Mouse (Mus musculus) heart, postnatal 14 days (tissue): ENCODE measurements at regions not wholly inside any gene's neighbourhood (a gene's known extent, or its start where the extent isn't known, plus 50 kb on each side); places are given as distances from the start of the nearest gene placed in this dataset.

Experiments
- DNase-seq, 2 experiments: peaks; one replicate each; pipeline ENCODE4 v3.0.0; 2021 to 2022
- intact Hi-C: fragments of 180-260 bp; cut with DNase I; formaldehyde crosslinking; loops from one replicate; pipeline ENCODE4 v1.15.1; 2025

DNA sequence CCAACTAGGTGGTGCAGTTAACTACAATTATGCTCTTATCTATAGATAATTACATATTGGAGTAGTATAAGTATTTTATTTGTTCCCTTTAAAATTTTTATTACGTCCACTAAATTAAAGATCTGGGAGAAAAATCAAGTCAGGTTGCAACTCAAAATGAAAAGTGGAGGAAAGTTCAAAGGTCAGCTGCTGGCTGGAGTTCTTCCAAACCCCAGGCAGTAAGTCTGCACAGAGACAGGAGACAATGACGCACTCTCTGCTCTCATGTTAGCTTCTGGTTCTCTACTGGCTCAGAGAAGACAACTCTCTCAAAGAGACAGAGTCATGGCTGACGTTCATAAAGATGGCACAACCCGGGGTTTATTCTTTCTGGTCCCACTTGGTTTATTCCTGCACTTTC lies 71.4 kb upstream of the Picalm start:
- intact Hi-C loops = no loop called here

DNA sequence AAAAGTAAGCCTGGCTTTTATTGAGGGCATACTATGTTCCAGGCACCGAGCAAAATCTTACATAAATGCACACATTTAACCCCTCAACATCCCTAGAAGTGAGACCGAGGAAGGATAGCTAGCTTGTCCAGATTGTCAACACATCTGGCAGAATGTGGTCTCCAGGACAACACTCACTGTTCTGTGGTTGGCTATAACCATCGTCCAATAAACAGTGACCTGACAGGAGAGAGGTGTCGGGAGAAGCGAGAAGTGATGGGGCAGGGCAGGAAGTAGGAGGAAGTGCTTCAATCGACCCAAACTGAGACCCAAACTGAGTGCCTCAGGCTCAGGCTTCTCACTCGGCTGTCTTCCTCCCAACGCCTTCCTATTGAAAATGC lies 70.8 kb upstream of the Picalm start:
- no peak for DNase-seq
- intact Hi-C loops = no loop called here

More for the DNA sequence above, 71.4 kb upstream of the Picalm start:
- no peak for DNase-seq

GRCm38 (mm10) chr7:90059629-90060301 lies 70.2 kb upstream of the Picalm start:
- intact Hi-C loops = no loop called here
- DNase-seq = no peak

DNA sequence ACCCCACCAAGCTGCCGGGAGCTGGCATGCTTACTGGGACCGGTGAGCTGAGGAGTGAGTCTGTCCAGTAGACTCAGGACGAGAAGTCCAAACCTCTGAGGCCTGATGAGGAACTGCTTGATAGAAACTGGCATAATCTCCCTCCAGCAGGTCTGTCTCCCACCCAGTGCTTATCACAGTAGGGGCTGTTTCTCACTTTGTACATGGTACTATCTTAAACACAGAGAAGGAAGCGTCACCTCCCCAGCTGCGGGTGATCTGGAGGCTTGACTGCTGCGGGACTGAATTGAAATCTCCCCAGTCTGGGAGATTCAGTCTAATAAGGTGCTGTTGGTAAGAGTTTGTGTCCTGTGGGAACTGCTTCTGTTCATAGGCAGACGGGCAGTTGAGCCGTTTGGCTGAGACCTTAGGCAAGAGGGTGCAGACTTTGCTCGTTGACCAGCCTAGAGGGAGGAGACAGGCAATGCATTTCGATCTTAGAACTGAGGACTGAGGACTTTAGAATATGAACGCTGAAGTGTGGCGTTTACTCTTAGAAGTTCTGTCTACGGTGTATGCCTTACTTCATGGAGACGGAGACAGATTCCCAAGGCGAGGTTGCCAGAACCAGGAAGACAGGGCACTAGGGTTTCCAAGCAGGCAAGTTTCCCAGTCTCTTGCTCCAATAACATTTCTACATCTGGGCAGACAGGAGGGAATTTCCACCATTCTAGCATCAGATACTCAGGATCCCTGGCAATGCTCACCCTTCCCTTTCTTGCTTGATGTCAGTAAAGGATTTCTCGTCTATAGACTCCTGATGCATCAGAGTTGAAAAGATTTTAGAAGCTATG lies 69.5 kb upstream of the Picalm start:
- intact Hi-C loops = no loop called here
- no peak for DNase-seq

DNA sequence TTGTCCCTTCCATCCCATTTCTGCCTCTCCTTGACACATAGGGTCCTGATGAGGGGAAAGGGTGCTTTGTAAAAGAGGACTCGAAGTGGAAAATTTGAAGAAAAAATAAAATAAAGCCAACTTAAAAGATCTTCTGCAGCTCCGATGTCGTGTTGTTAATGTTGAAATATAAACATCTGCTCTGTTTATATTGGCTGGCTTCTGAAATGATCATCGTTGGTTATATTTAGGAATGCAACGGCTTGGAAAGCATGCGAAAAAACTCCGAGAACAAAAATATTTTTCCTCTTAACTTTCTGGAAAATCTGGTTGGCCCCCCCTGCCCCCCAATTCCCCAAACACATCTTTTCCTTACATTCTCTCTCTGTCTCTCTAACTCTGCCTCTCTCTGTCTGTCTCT lies 68.3 kb upstream of the Picalm start:
- no peak for DNase-seq
- intact Hi-C loops = no loop called here

- no peak for DNase-seq
- intact Hi-C loops = no loop called here
These were observed 67.1 kb upstream of the Picalm start for GRCm38 (mm10) chr7:90062874-90063273.

DNA sequence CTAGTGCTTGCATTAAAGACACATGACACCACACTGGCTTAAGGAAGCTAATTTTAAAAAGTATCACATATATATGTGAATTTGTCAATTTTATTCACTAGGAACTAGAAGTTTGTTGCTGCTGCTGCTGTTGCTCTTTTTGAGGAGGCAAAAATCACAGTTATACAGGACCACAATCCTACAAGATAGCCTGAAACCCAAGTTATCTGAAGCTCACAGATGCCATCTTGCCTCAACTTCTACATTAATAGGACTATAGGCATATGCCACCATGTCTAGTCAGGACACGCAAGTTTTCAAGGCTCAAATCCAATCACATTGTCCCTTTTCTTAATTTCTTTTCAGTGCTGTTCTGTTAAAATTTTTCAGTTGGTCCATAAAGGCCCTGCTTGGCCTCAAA lies 65.8 kb upstream of the Picalm start:
- intact Hi-C loops = no loop called here
- DNase-seq = no peak

GRCm38 (mm10) chr7:90065269-90065955 lies 64.6 kb upstream of the Picalm start:
- no peak for DNase-seq
- intact Hi-C loops = no loop called here

GRCm38 (mm10) chr7:90066275-90066674 lies 63.7 kb upstream of the Picalm start:
- intact Hi-C loops = no loop called here
- no peak for DNase-seq

DNA sequence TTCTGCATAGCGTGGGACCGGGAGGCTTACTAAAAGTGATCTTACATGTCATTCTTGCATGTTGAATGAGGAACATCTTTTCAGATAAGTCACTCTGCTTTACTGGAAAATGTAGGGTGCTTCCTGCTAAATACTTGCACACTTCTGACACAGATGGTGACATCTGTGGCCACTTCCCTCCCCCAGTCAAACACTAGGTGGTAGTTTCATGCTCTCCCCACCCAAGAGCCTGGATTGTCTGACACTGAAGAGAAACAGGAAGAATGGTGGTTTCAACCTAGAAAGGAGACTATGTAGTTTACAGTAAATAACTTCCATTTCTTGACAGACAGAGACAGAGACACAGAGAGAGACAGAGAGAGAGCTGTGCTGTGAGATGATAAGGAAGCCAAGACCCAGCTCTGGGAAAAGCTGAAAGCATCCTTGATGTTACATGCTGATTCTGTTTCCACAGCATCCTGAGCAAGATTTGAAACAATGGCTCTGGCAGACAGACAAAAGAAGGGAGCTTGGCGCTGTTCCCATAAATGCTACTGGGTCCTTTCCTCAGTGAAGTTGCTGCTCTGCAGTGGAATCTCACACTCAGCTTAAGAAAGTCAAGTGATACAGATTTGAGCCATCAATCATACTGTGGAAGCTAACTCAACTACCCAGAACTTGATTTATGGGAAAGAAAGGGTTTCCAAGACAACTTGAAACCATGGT lies 61.9 kb upstream of the Picalm start:
- intact Hi-C loops = no loop called here
- DNase-seq = peak; percentile 59 to 65

DNA sequence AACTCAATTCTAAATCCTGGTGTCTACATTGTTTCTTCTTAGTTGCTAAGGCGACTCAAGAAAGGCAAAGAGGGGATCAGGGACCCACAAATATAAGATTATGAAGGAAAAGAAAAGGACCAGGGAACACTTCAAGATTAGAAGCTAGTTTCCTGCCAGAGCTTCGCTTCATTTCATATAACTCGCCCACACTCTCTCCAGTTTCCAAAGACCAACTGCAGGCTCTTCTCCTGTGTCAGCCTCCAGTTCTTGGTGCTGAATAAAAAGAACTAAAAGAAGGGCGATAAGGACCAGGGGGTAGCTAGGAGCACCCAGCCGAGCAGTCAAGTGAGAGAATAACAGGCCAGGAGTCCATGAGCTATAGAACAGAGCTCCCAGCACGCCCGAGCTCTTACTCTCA lies 59.7 kb upstream of the Picalm start:
- DNase-seq = no peak
- intact Hi-C loops = no loop called here

- DNase-seq = no peak
- intact Hi-C loops = no loop called here
These were observed 56.1 kb upstream of the Picalm start for GRCm38 (mm10) chr7:90073865-90074264.

- no peak for DNase-seq
- intact Hi-C loops = no loop called here
These were observed 55.4 kb upstream of the Picalm start for GRCm38 (mm10) chr7:90074592-90074991.

DNA sequence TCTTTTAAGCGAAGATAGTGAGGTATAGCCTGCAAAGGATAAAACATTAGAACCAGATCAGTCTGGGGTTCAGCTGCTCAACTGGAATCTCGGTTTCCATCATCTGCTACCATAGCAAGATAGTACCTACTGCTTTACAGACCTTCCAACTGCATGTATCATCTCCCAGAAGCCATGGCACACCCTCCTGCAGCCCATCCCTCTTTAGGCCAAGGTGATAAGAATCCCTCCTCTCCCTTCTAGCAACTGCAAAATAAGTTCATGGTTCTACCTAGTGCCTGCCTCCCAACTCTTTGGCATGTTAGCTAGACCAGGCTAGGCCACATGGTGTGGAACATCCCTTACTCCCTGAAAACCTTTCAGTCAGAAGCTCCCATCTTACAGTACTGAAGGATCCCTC lies 52.4 kb upstream of the Picalm start:
- intact Hi-C loops = no loop called here
- no peak for DNase-seq

GRCm38 (mm10) chr7:90080083-90080772 lies 49.8 kb upstream of the Picalm start:
- no peak for DNase-seq
- intact Hi-C loops = loop anchor here (5.0 kb wide), 1 partner anchor 37 kb away; no protein-coding TSS in a partner anchor
